Mouse (Mus musculus): ENCODE results near the gene Aim2.

DNA sequence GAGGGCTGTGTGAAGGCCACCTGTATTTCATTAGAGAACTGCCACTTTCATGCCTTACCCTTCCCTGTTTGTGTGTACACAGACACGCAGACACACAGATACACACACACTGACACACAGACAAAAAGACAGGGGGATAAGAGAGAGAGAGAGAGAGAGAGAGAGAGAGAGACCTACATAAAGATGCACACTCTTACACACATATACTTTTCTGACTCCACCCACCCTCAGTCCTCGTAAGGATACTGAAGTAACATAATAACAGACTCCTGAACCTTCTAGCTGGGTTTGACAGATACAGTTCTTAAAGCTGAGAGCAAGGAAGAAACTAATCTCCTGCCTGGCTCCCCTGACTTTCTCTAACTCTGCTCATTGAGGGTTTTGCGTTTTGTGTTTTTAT is 38.8 kb downstream of the Aim2 start:
- TF ChIP-seq CTCF (IDR thresholded peaks at IDR 0.05; ENCODE audit: low read depth) (no peak), EP300 (IDR thresholded peaks at IDR 0.05; ENCODE audit: low read depth) (no peak)
